Mouse (Mus musculus) megakaryocyte-erythroid progenitor cell, adult 5-6 weeks (primary cell): ENCODE results near the gene Tmem253. TPM values are rescaled to one million over a fixed set of nuclear protein-coding genes. Genes with fewer than 3 reads are reported as not detected.

Source experiments
- ATAC-seq: replicated peaks from 2 replicates; pipeline ENCODE4 v1.8.0; 2016; ENCODE audit warnings: mild to moderate bottlenecking, inconsistent platforms; ENCODE audit not compliant: severe bottlenecking, poor library complexity, low FRiP score, low TSS enrichment
- total RNA-seq, 2 experiments: library from RNA; stranded (forward) in 1 of 2; stranded (reverse) in 1 of 2; fragments of 200-1000, 215-1000 nt in 1 of 2; fragments of >200 nt in 1 of 2; fragmentation: Nextera tagmentation in 1 of 2; gene quantifications; 2 replicates each; pipeline ENCODE4 v1.2.3; 2014 to 2017

Gene Tmem253
- total RNA-seq, 2 experiments from 2014 or later = not detected

- ATAC-seq = no peak
Measured at GRCm38 (mm10) chr14:52005616-52006015, 9.8 kb upstream of the Tmem253 start.

- ATAC-seq = peak; percentile 31; the same call in 1 of the 2 replicates
Measured at GRCm38 (mm10) chr14:52006241-52006640, 9.2 kb upstream of the Tmem253 start.

- no peak for ATAC-seq
Measured at GRCm38 (mm10) chr14:52006771-52007170, 8.7 kb upstream of the Tmem253 start.

- ATAC-seq = peak; percentile 86
Measured at GRCm38 (mm10) chr14:52008321-52009203, 6.9 kb upstream of the Tmem253 start.

- no peak for ATAC-seq
Measured at GRCm38 (mm10) chr14:52009361-52009760, 6.1 kb upstream of the Tmem253 start.

GRCm38 (mm10) chr14:52009841-52010240, 5.6 kb upstream of the Tmem253 start:
- no peak for ATAC-seq

- no peak for ATAC-seq
Measured at GRCm38 (mm10) chr14:52010446-52011111, 4.9 kb upstream of the Tmem253 start.

- no peak for ATAC-seq
Measured at GRCm38 (mm10) chr14:52011683-52012082, 3.8 kb upstream of the Tmem253 start.

- no peak for ATAC-seq
Measured at GRCm38 (mm10) chr14:52012085-52012484, 3.4 kb upstream of the Tmem253 start.

GRCm38 (mm10) chr14:52012553-52012952, 2.9 kb upstream of the Tmem253 start:
- no peak for ATAC-seq

- no peak for ATAC-seq
Measured at GRCm38 (mm10) chr14:52013021-52013610, 2.3 kb upstream of the Tmem253 start.

- no peak for ATAC-seq
Measured at GRCm38 (mm10) chr14:52013771-52014219, 1.7 kb upstream of the Tmem253 start.

GRCm38 (mm10) chr14:52014271-52014760, 1.1 kb upstream of the Tmem253 start:
- no peak for ATAC-seq

- ATAC-seq = 0 out of 2 replicates have a peak, but pooled peaks have one; percentile 29
Measured at GRCm38 (mm10) chr14:52014761-52015311, 622 bp upstream of the Tmem253 start.

GRCm38 (mm10) chr14:52016625-52017405, 1.4 kb downstream of the Tmem253 start:
- ATAC-seq = no peak

- no peak for ATAC-seq
Measured at GRCm38 (mm10) chr14:52017662-52018061, 2.2 kb downstream of the Tmem253 start.

GRCm38 (mm10) chr14:52018248-52019050, 3.0 kb downstream of the Tmem253 start:
- ATAC-seq = no peak

GRCm38 (mm10) chr14:52019051-52019589, 3.7 kb downstream of the Tmem253 start:
- ATAC-seq = peak; percentile 25
